In the genomic region with DNA sequence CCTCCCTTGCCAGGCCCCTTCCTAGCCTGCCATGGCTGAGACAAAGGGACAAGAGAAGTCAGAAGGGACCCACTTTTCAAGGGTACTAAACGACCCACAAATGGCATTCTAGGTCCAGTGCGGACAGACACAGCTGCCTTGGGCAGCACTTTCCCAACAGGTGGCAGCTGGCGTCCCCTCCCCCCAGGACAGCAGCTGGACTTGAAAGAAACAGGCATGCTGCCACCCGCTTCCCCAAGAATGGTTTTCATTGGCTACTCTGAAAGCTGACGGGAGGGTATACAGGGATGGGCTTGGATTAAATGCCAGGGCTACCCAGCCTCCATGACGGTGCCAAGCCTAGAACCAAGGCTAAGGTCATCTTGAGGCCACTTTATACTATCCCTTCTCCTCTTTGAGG, we compare ENCODE assay signal across 8 mouse cellular contexts. TPM values are rescaled to one million over a fixed set of nuclear protein-coding genes. Genes with fewer than 3 reads are reported as not detected.
DNase-seq lines count a peak whose midpoint lies in the region; ATAC-seq lines count a peak whose summit lies in the region.

No protein-coding gene starts in this region.

- peaks cover 53% of the 10 kb centered on the region for H3K36me3 ChIP-seq in embryonic facial prominence, embryonic 12.5 days
- peaks cover 61% of the 10 kb centered on the region for H3K36me3 ChIP-seq in hindbrain, embryonic 10.5 days
- H3K36me3 ChIP-seq in limb, embryonic 12.5 days, result peaks cover 59% of the 10 kb centered on the region

- no peaks in the 10 kb centered on the region for H3K27me3 ChIP-seq in embryonic facial prominence, embryonic 12.5 days
- H3K27me3 ChIP-seq in hindbrain, embryonic 10.5 days (ENCODE audit: insufficient read depth, poor library complexity, severe bottlenecking), result peaks cover 9% of the 10 kb centered on the region
- H3K27me3 ChIP-seq in limb, embryonic 12.5 days, result no peaks in the 10 kb centered on the region

- H3K27ac ChIP-seq in embryonic facial prominence, embryonic 12.5 days, result peak overlapping the region; percentile 100
- peak overlapping the region; percentile 100 for H3K27ac ChIP-seq in hindbrain, embryonic 10.5 days
- H3K27ac ChIP-seq in limb, embryonic 12.5 days, result peak overlapping the region; percentile 100

- H3K4me2 ChIP-seq in embryonic facial prominence, embryonic 12.5 days (replicated peaks), result peak overlapping the region; percentile 76
- H3K4me2 ChIP-seq in limb, embryonic 12.5 days, result peak overlapping the region; percentile 90

- peak; percentile 86 for DNase-seq in left cerebral cortex, postnatal 4 days
- DNase-seq in left cerebral cortex, postnatal 36 days (ENCODE audit: low spot score in 2 of 2), result no peak
- no peak for DNase-seq in hindbrain, embryonic 10.5 days (ENCODE audit: low spot score)
- DNase-seq in skeletal muscle tissue, adult 2 months (ENCODE audit: low read depth, low spot score), result peak; percentile 69
- no peak for DNase-seq in spleen, adult 12 weeks (ENCODE audit: low spot score)

- no peak for ATAC-seq in embryonic facial prominence, embryonic 12.5 days (ENCODE audit: insufficient number of reproducible peaks, insufficient read depth, low FRiP score, low TSS enrichment)
- no peak for ATAC-seq in limb, embryonic 12.5 days (ENCODE audit: insufficient number of reproducible peaks, insufficient read depth, low FRiP score, low TSS enrichment, low read depth)
- no peak for ATAC-seq in cerebellum, adult (ENCODE audit: insufficient number of reproducible peaks, low FRiP score, low TSS enrichment)

- H3K4me1 ChIP-seq in embryonic facial prominence, embryonic 12.5 days, result peaks cover 33% of the 10 kb centered on the region
- H3K4me1 ChIP-seq in hindbrain, embryonic 10.5 days (replicated peaks), result peaks cover 58% of the 10 kb centered on the region
- peaks cover 63% of the 10 kb centered on the region for H3K4me1 ChIP-seq in limb, embryonic 12.5 days (replicated peaks)

- intact Hi-C loops in left cerebral cortex, postnatal 4 days (cut with DNase I), result no loop called here
- intact Hi-C loops in left cerebral cortex, postnatal 36 days (cut with DNase I), result no loop called here

- 53% methylated on average over 6 of the region's 6 CpGs for WGBS in embryonic facial prominence, embryonic 12.5 days
- WGBS in hindbrain, embryonic 10.5 days, result 69% methylated on average over 6 of the region's 6 CpGs
- WGBS in limb, embryonic 12.5 days, result 47% methylated on average over 6 of the region's 6 CpGs

- H3K4me3 ChIP-seq in embryonic facial prominence, embryonic 12.5 days, result peak overlapping the region; percentile 99
- peak overlapping the region; percentile 100 for H3K4me3 ChIP-seq in hindbrain, embryonic 10.5 days
- H3K4me3 ChIP-seq in limb, embryonic 12.5 days (replicated peaks), result peak overlapping the region; percentile 100

- H3K9ac ChIP-seq in embryonic facial prominence, embryonic 12.5 days, result peak overlapping the region; percentile 99
- peak overlapping the region; percentile 99 for H3K9ac ChIP-seq in limb, embryonic 12.5 days (replicated peaks)

- no peaks in the 10 kb centered on the region for H3K9me3 ChIP-seq in embryonic facial prominence, embryonic 12.5 days
- H3K9me3 ChIP-seq in hindbrain, embryonic 10.5 days, result no peaks in the 10 kb centered on the region
- H3K9me3 ChIP-seq in limb, embryonic 12.5 days, result no peaks in the 10 kb centered on the region

RNA-seq across cellular contexts. Expression of gene Traf4, which starts 2.9 kb away (rescaled TPM):
- 10 to 100 TPM; 74.4 to 79.6 TPM for total RNA-seq in left cerebral cortex, postnatal 4 days (2021)
- total RNA-seq in left cerebral cortex, postnatal 36 days (2021), result 10 to 100 TPM; 10.5 to 12.5 TPM
- polyA plus RNA-seq in embryonic facial prominence, embryonic 12.5 days (2016; fragmentation: Nextera tagmentation; extraction: Ambion mirVana), result 119 and 122 TPM in 2 replicates
- 124 and 163 TPM in 2 replicates for polyA plus RNA-seq in hindbrain, embryonic 10.5 days (2016; fragmentation: Nextera tagmentation; extraction: Ambion mirVana)
- polyA plus RNA-seq in limb, embryonic 12.5 days (2016; fragmentation: Nextera tagmentation; extraction: Ambion mirVana), result 115 and 128 TPM in 2 replicates

RNA-seq across cellular contexts. Expression of gene Nek8, which starts 14.0 kb away (rescaled TPM):
- total RNA-seq in left cerebral cortex, postnatal 4 days (2021), result 1 to 10 TPM; 6.0 to 6.5 TPM
- total RNA-seq in left cerebral cortex, postnatal 36 days (2021), result 1 to 10 TPM; 2.7 to 3.2 TPM
- polyA plus RNA-seq in embryonic facial prominence, embryonic 12.5 days (2016; fragmentation: Nextera tagmentation; extraction: Ambion mirVana), result 17.5 and 18.9 TPM in 2 replicates
- 11.3 and 12.1 TPM in 2 replicates for polyA plus RNA-seq in hindbrain, embryonic 10.5 days (2016; fragmentation: Nextera tagmentation; extraction: Ambion mirVana)
- 18.3 and 20.4 TPM in 2 replicates for polyA plus RNA-seq in limb, embryonic 12.5 days (2016; fragmentation: Nextera tagmentation; extraction: Ambion mirVana)

RNA-seq across cellular contexts. Expression of gene Tlcd1, which starts 14.0 kb away (rescaled TPM):
- 10 to 100 TPM; 15.4 to 17.3 TPM for total RNA-seq in left cerebral cortex, postnatal 4 days (2021)
- total RNA-seq in left cerebral cortex, postnatal 36 days (2021), result 10 to 100 TPM; 32.5 to 36.1 TPM
- polyA plus RNA-seq in embryonic facial prominence, embryonic 12.5 days (2016; fragmentation: Nextera tagmentation; extraction: Ambion mirVana), result 13.5 and 14.2 TPM in 2 replicates
- 7.0 and 8.9 TPM in 2 replicates for polyA plus RNA-seq in hindbrain, embryonic 10.5 days (2016; fragmentation: Nextera tagmentation; extraction: Ambion mirVana)
- 11.6 and 11.9 TPM in 2 replicates for polyA plus RNA-seq in limb, embryonic 12.5 days (2016; fragmentation: Nextera tagmentation; extraction: Ambion mirVana)

RNA-seq across cellular contexts. Expression of gene Rpl23a, which starts 20.9 kb away (rescaled TPM):
- total RNA-seq in left cerebral cortex, postnatal 4 days (2021), result 1,000 to 10,000 TPM; 1,093 to 1,122 TPM
- 100 to 1,000 TPM; 673 to 732 TPM for total RNA-seq in left cerebral cortex, postnatal 36 days (2021)
- polyA plus RNA-seq in embryonic facial prominence, embryonic 12.5 days (2016; fragmentation: Nextera tagmentation; extraction: Ambion mirVana), result 1,221 and 1,230 TPM in 2 replicates
- polyA plus RNA-seq in hindbrain, embryonic 10.5 days (2016; fragmentation: Nextera tagmentation; extraction: Ambion mirVana), result 1,007 and 1,099 TPM in 2 replicates
- polyA plus RNA-seq in limb, embryonic 12.5 days (2016; fragmentation: Nextera tagmentation; extraction: Ambion mirVana), result 1,381 and 1,432 TPM in 2 replicates

RNA-seq across cellular contexts. Expression of gene Rab34, which starts 25.7 kb away (rescaled TPM):
- 10 to 100 TPM; 53.4 to 55.9 TPM for total RNA-seq in left cerebral cortex, postnatal 4 days (2021)
- 10 to 100 TPM; 20.5 to 28.0 TPM for total RNA-seq in left cerebral cortex, postnatal 36 days (2021)
- 164 and 181 TPM in 2 replicates for polyA plus RNA-seq in embryonic facial prominence, embryonic 12.5 days (2016; fragmentation: Nextera tagmentation; extraction: Ambion mirVana)
- 71.8 and 80.5 TPM in 2 replicates for polyA plus RNA-seq in hindbrain, embryonic 10.5 days (2016; fragmentation: Nextera tagmentation; extraction: Ambion mirVana)
- polyA plus RNA-seq in limb, embryonic 12.5 days (2016; fragmentation: Nextera tagmentation; extraction: Ambion mirVana), result 149 and 157 TPM in 2 replicates

Comparison
In these comparisons a context has a peak if more than half of its experiments do, and no peak if none do; other contexts are left out.
1. DNase-seq: peak in left cerebral cortex, postnatal 4 days (single experiment) and skeletal muscle tissue, adult 2 months (single experiment); none in left cerebral cortex, postnatal 36 days (0 of 2), hindbrain, embryonic 10.5 days (single experiment) and spleen, adult 12 weeks (single experiment).
2. Peak in every context shown above with its lines, with median percentiles within 50 percentile points of each other: H3K27ac ChIP-seq and H3K4me3 ChIP-seq.